Mouse (Mus musculus) MEL (cell line): Measurements from ENCODE around the gene Rpl5.

Experiments used
- CTCF ChIP-seq, 3 experiments: IDR thresholded peaks in 2 of 3; conservative IDR thresholded peaks in 1 of 3; 2 replicates each; pipeline ENCODE4 v1.5.1; 2011 to 2012; ENCODE audit warnings: low read length in 3 of 3, low read depth in 2 of 3, mild to moderate bottlenecking in 2 of 3, improper control_type of control experiment in 1 of 3, inconsistent platforms in 1 of 3, mixed read lengths in 1 of 3, moderate library complexity in 1 of 3; ENCODE audit not compliant: control insufficient read depth in 1 of 3, insufficient read depth in 1 of 3, poor library complexity in 1 of 3, severe bottlenecking in 1 of 3
- E2F4 ChIP-seq: IDR thresholded peaks from 2 replicates; pipeline ENCODE4 v1.6.1; 2011; ENCODE audit warnings: low read depth, low read length, improper control_type of control experiment, borderline replicate concordance
- EP300 ChIP-seq, 2 experiments: IDR thresholded peaks; 2 replicates each; pipeline ENCODE4 v1.6.1; 2011; ENCODE audit warnings: improper control_type of control experiment in 2 of 2, low read length in 2 of 2, low read depth in 1 of 2, mild to moderate bottlenecking in 1 of 2
- GATA1 ChIP-seq: IDR thresholded peaks from 2 replicates; pipeline ENCODE4 v1.6.1; 2011; ENCODE audit warnings: low read depth, low read length, improper control_type of control experiment
- HCFC1 ChIP-seq: IDR thresholded peaks from 2 replicates; pipeline ENCODE4 v1.6.1; 2012; ENCODE audit warnings: low read depth, mild to moderate bottlenecking, inconsistent platforms, low read length, improper control_type of control experiment, moderate library complexity
- MXI1 ChIP-seq: IDR thresholded peaks from 2 replicates; pipeline ENCODE4 v1.6.1; 2011; ENCODE audit warnings: mild to moderate bottlenecking, low read depth, low read length, improper control_type of control experiment
- MYC ChIP-seq: IDR thresholded peaks from 2 replicates; pipeline ENCODE4 v1.6.1; 2011; ENCODE audit warnings: low read depth, mild to moderate bottlenecking, low read length, improper control_type of control experiment, moderate library complexity
- NRF1 ChIP-seq: IDR thresholded peaks from 2 replicates; pipeline ENCODE4 v1.6.1; 2014; ENCODE audit warnings: low read depth, mild to moderate bottlenecking, inconsistent platforms, low read length, improper control_type of control experiment, moderate library complexity; ENCODE audit not compliant: poor library complexity, insufficient read depth, severe bottlenecking
- POLR2A ChIP-seq, 2 experiments: IDR thresholded peaks; 2 replicates each; pipeline ENCODE4 v1.6.1; 2011 to 2012; ENCODE audit warnings: low read length in 2 of 2, mild to moderate bottlenecking in 2 of 2, control low read depth in 1 of 2, improper control_type of control experiment in 1 of 2, low read depth in 1 of 2, moderate library complexity in 1 of 2; ENCODE audit not compliant: control insufficient read depth in 1 of 2, insufficient read depth in 1 of 2, poor library complexity in 1 of 2
- SMC3 ChIP-seq: IDR thresholded peaks from 2 replicates; pipeline ENCODE4 v1.6.1; 2011; ENCODE audit warnings: low read depth, low read length, improper control_type of control experiment
- TCF12 ChIP-seq: IDR thresholded peaks from 2 replicates; pipeline ENCODE4 v1.6.1; 2014; ENCODE audit warnings: low read depth, mild to moderate bottlenecking, inconsistent platforms, low read length, improper control_type of control experiment, moderate library complexity
- UBTF ChIP-seq: IDR thresholded peaks from 2 replicates; pipeline ENCODE4 v1.6.1; 2012; ENCODE audit warnings: low read depth, mild to moderate bottlenecking, inconsistent platforms, low read length, improper control_type of control experiment, moderate library complexity, borderline replicate concordance; ENCODE audit not compliant: insufficient read depth
- ZKSCAN1 ChIP-seq: IDR thresholded peaks from 2 replicates; pipeline ENCODE4 v1.6.1; 2012; ENCODE audit warnings: low read depth, mild to moderate bottlenecking, inconsistent platforms, low read length, improper control_type of control experiment, moderate library complexity
- ZMIZ1 ChIP-seq: IDR thresholded peaks from 2 replicates; pipeline ENCODE4 v1.6.1; 2012; ENCODE audit warnings: low read depth, mild to moderate bottlenecking, inconsistent platforms, low read length, improper control_type of control experiment, moderate library complexity

DNA sequence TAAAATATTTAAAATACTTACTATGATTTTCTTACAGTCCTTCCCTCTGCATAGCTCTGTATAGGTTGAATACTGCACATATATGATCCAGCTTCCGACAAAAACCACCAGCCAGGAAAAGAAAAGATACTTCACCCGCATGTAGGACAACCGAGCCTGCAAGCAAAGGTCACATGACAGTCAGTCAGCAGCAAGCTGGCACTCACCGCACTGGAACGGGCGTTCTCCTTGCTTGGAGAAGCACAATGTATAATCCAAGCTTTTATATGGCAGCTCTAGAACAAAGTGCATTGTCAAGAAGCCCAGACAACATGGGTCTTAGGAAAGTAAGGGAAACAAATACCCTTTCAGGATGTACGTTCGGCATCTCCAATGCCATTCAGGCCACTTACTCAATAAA, 24.3 kb downstream of the Rpl5 start:
- TF ChIP-seq CTCF (IDR thresholded peaks at IDR 0.05 in 2 of 3, conservative IDR thresholded peaks at IDR 0.05 in 1 of 3; ENCODE audit: control insufficient read depth in 1 of 3, insufficient read depth in 1 of 3, low read depth in 2 of 3, low read length in 3 of 3, poor library complexity in 1 of 3, severe bottlenecking in 1 of 3) = no peak
- TF ChIP-seq ZMIZ1 = no peak
- no peak for TF ChIP-seq TCF12
- TF ChIP-seq POLR2A (IDR thresholded peaks at IDR 0.05; ENCODE audit: control insufficient read depth in 1 of 2, insufficient read depth in 1 of 2, low read depth in 1 of 2, low read length in 2 of 2, poor library complexity in 1 of 2) = no peak
- no peak for TF ChIP-seq E2F4
- TF ChIP-seq HCFC1 = no peak
- TF ChIP-seq MYC = no peak
- TF ChIP-seq EP300 (IDR thresholded peaks at IDR 0.05; ENCODE audit: low read depth in 1 of 2, low read length in 2 of 2) = no peak
- no peak for TF ChIP-seq SMC3
- no peak for TF ChIP-seq UBTF
- no peak for TF ChIP-seq ZKSCAN1
- TF ChIP-seq GATA1 = no peak
- no peak for TF ChIP-seq MXI1
- TF ChIP-seq NRF1 = no peak
